Mouse (Mus musculus): Measurements from ENCODE around the gene Pspn. TPM values are rescaled to one million over a fixed set of nuclear protein-coding genes. Genes with fewer than 3 reads are reported as not detected.

Pspn gene
- polyA plus RNA-seq, 1 experiment from 2014 or later = not detected

DNA sequence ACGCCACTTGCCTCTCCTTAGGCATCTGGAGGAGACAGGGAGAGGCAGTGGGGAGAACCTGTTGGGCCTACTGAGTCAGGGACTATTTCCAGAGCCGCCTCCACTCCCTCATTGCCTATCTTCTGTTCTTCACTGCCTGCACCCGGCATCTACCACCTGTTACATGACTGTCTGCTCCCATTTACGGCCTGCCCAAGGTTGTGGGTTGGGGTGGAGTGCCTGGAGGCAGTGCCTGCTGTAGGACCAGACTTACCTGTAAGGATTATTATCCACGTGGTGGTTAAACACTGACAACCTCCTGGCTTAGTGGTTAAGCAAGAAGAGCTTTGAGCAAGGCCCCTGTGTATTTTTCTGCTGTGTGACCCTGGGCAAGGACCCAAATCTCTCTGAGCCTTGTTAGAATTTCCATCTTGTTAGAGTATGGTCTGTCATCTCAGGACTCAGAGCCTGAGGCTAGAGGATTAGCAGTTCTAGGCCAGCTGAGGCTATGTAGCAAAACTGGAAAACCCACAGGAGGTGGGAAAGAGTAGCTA is 25.0 kb downstream of the Pspn start:
- no peak overlapping the region for H3K27ac ChIP-seq (replicated peaks in 1 of 2; ENCODE audit: control insufficient read depth in 1 of 2, insufficient read depth in 1 of 2, low read depth in 2 of 2, low read length in 2 of 2)
- H3K27me3 ChIP-seq (ENCODE audit: control insufficient read depth, insufficient read depth, low read length) = 0 out of 2 replicates have a peak, but pooled peaks cover under 1% of the 10 kb centered on the region
- H3K4me1 ChIP-seq (ENCODE audit: control insufficient read depth in 2 of 2, insufficient read depth in 2 of 2, low read length in 2 of 2) = no peaks in the 10 kb centered on the region
- 72% methylated on average over 5 of the region's 5 CpGs for WGBS
- H3K9me3 ChIP-seq (ENCODE audit: control insufficient read depth, low read length) = no peaks in the 10 kb centered on the region
- H3K4me2 ChIP-seq (ENCODE audit: low read length) = no peak overlapping the region
- ATAC-seq (ENCODE audit: insufficient number of reproducible peaks, insufficient read depth, low FRiP score, low read depth) = no peak
- no peak overlapping the region for H3K4me3 ChIP-seq (ENCODE audit: control insufficient read depth in 1 of 2, insufficient read depth in 1 of 2, low read depth in 1 of 2, low read length in 2 of 2)
- H3K36me3 ChIP-seq (ENCODE audit: control insufficient read depth, insufficient read depth, low read length) = no peaks in the 10 kb centered on the region
- no peak overlapping the region for H3K9ac ChIP-seq (ENCODE audit: low read length)

DNA sequence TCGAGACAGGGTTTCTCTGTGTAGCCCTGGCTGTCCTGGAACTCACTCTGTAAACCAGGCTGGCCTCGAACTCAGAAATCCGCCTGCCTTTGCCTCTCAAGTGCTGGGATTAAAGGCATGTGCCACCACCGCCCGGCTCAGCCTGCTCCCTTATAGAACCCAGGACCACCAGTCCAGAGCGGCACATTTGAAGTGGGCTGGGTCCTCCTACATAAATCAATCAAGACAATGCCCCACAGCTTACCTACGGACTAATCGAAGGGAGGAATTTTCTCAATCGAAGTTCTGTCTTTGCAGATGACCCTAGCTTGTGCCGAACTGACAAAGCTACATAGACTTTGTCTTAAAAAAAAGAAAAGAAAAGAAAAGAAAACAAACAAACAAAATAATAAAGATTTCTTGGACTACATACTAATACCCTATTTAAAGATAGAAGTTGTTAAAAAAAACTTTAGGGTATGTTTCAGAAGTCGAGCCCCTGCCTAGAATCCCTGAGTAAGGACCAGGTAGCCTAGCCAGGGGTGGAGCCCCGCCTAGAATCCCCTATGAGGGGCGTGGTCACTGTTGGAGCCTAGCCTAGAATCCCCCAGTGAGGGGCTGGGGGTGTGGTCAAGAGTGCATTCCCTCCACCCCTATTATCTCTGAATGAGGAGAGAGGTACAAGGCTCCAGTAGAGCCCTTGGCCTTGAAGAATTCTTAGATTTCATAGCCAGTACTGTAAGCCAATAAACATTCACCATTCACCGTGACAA is 25.7 kb downstream of the Pspn start:
- no peak for ATAC-seq (ENCODE audit: insufficient number of reproducible peaks, insufficient read depth, low FRiP score, low read depth)
- no peaks in the 10 kb centered on the region for H3K4me1 ChIP-seq (ENCODE audit: control insufficient read depth in 2 of 2, insufficient read depth in 2 of 2, low read length in 2 of 2)
- no peak overlapping the region for H3K27ac ChIP-seq (replicated peaks in 1 of 2; ENCODE audit: control insufficient read depth in 1 of 2, insufficient read depth in 1 of 2, low read depth in 2 of 2, low read length in 2 of 2)
- WGBS = 60% methylated on average over 13 of the region's 14 CpGs
- H3K4me3 ChIP-seq (ENCODE audit: control insufficient read depth in 1 of 2, insufficient read depth in 1 of 2, low read depth in 1 of 2, low read length in 2 of 2) = no peak overlapping the region
- H3K27me3 ChIP-seq (ENCODE audit: control insufficient read depth, insufficient read depth, low read length) = peaks cover 6% of the 10 kb centered on the region; the same call in 1 of the 2 replicates
- no peak overlapping the region for H3K9ac ChIP-seq (ENCODE audit: low read length)
- no peaks in the 10 kb centered on the region for H3K36me3 ChIP-seq (ENCODE audit: control insufficient read depth, insufficient read depth, low read length)
- H3K9me3 ChIP-seq (ENCODE audit: control insufficient read depth, low read length) = no peaks in the 10 kb centered on the region
- H3K4me2 ChIP-seq (ENCODE audit: low read length) = no peak overlapping the region

DNA sequence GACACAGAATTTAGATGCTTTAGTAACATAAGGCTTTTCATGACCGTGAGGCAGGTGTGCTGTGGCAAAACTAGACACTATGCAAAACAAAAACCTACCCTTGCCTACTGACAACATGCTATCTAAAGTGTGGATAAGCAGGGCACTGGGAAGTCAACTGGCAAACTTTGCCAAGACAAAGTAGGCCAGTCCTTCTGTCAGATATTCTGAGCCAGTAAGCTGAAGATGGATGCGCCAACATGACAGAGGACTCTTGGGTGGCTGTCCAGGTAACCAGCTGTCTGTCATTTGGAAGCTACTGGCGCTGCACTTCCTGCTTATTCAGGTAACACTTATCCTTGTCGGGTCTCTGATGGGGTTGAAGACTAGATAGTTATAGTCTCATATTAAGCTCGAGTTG is 29.7 kb downstream of the Pspn start:
- Histone ChIP-seq H3K4me3 (ENCODE audit: control insufficient read depth in 1 of 2, insufficient read depth in 1 of 2, low read depth in 1 of 2, low read length in 2 of 2) (no peak overlapping the region), H3K4me2 (ENCODE audit: low read length) (no peak overlapping the region), H3K36me3 (ENCODE audit: control insufficient read depth, insufficient read depth, low read length) (no peaks in the 10 kb centered on the region), H3K9me3 (ENCODE audit: control insufficient read depth, low read length) (no peaks in the 10 kb centered on the region), H3K27ac (replicated peaks in 1 of 2; ENCODE audit: control insufficient read depth in 1 of 2, insufficient read depth in 1 of 2, low read depth in 2 of 2, low read length in 2 of 2) (no peak overlapping the region), H3K27me3 (ENCODE audit: control insufficient read depth, insufficient read depth, low read length) (peaks cover 12% of the 10 kb centered on the region; the same call in 1 of the 2 replicates), H3K9ac (ENCODE audit: low read length) (no peak overlapping the region), H3K4me1 (ENCODE audit: control insufficient read depth in 2 of 2, insufficient read depth in 2 of 2, low read length in 2 of 2) (no peaks in the 10 kb centered on the region)
- WGBS = 57% methylated on average over 5 of the region's 5 CpGs
- ATAC-seq (ENCODE audit: insufficient number of reproducible peaks, insufficient read depth, low FRiP score, low read depth) = no peak

DNA sequence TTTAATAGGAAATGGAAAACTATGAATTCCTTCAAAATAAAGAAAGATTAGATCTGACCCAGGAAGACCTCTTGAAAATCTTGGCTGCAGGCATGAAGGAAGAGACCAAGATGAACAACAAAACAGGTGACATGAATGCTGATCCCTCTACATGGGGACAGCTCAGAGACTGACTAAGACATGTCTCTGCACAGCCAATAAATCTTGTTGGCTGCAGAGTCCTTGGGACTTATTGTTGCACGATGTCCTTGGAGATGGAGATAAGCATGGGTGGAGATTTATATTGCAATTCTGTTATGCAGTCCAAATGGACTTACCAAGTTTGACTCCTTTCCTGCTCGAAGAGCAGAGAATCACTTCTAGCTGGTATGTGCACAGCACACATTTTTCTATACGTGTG is 30.5 kb downstream of the Pspn start:
- no peak overlapping the region for H3K27ac ChIP-seq (replicated peaks in 1 of 2; ENCODE audit: control insufficient read depth in 1 of 2, insufficient read depth in 1 of 2, low read depth in 2 of 2, low read length in 2 of 2)
- H3K9me3 ChIP-seq (ENCODE audit: control insufficient read depth, low read length) = no peaks in the 10 kb centered on the region
- peaks cover 12% of the 10 kb centered on the region; the same call in 1 of the 2 replicates for H3K27me3 ChIP-seq (ENCODE audit: control insufficient read depth, insufficient read depth, low read length)
- no peak overlapping the region for H3K9ac ChIP-seq (ENCODE audit: low read length)
- H3K4me1 ChIP-seq (ENCODE audit: control insufficient read depth in 2 of 2, insufficient read depth in 2 of 2, low read length in 2 of 2) = no peaks in the 10 kb centered on the region
- H3K4me2 ChIP-seq (ENCODE audit: low read length) = no peak overlapping the region
- WGBS = 59% methylated on average over 3 of the region's 3 CpGs
- H3K4me3 ChIP-seq (ENCODE audit: control insufficient read depth in 1 of 2, insufficient read depth in 1 of 2, low read depth in 1 of 2, low read length in 2 of 2) = no peak overlapping the region
- H3K36me3 ChIP-seq (ENCODE audit: control insufficient read depth, insufficient read depth, low read length) = no peaks in the 10 kb centered on the region
- no peak for ATAC-seq (ENCODE audit: insufficient number of reproducible peaks, insufficient read depth, low FRiP score, low read depth)

DNA sequence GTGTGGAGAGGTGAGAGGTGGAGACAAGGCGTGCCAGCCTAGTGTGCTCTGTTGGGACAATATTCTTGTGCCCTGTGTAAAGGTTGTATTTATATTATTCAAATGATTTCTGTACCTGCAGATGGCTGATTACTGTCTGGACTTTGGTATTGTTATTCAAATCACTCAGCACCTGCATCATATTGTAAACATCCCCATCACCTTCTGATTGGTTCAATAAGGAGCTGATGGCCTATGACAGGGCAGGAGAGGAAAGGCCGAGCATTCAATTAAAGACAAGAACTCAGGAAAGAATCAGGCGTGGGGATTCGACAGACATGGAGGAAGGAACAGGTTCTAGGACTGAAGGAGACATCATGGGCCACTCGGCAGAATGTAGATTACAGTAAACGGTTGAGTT is 36.2 kb downstream of the Pspn start:
- Histone ChIP-seq H3K4me2 (ENCODE audit: low read length) (no peak overlapping the region), H3K4me1 (ENCODE audit: control insufficient read depth in 2 of 2, insufficient read depth in 2 of 2, low read length in 2 of 2) (no peaks in the 10 kb centered on the region), H3K9ac (ENCODE audit: low read length) (no peak overlapping the region), H3K4me3 (ENCODE audit: control insufficient read depth in 1 of 2, insufficient read depth in 1 of 2, low read depth in 1 of 2, low read length in 2 of 2) (no peak overlapping the region), H3K27me3 (ENCODE audit: control insufficient read depth, insufficient read depth, low read length) (0 out of 2 replicates have a peak, but pooled peaks cover 5% of the 10 kb centered on the region), H3K27ac (replicated peaks in 1 of 2; ENCODE audit: control insufficient read depth in 1 of 2, insufficient read depth in 1 of 2, low read depth in 2 of 2, low read length in 2 of 2) (no peak overlapping the region), H3K9me3 (ENCODE audit: control insufficient read depth, low read length) (no peaks in the 10 kb centered on the region), H3K36me3 (ENCODE audit: control insufficient read depth, insufficient read depth, low read length) (no peaks in the 10 kb centered on the region)
- no peak for ATAC-seq (ENCODE audit: insufficient number of reproducible peaks, insufficient read depth, low FRiP score, low read depth)
- WGBS = 67% methylated on average over 6 of the region's 6 CpGs

DNA sequence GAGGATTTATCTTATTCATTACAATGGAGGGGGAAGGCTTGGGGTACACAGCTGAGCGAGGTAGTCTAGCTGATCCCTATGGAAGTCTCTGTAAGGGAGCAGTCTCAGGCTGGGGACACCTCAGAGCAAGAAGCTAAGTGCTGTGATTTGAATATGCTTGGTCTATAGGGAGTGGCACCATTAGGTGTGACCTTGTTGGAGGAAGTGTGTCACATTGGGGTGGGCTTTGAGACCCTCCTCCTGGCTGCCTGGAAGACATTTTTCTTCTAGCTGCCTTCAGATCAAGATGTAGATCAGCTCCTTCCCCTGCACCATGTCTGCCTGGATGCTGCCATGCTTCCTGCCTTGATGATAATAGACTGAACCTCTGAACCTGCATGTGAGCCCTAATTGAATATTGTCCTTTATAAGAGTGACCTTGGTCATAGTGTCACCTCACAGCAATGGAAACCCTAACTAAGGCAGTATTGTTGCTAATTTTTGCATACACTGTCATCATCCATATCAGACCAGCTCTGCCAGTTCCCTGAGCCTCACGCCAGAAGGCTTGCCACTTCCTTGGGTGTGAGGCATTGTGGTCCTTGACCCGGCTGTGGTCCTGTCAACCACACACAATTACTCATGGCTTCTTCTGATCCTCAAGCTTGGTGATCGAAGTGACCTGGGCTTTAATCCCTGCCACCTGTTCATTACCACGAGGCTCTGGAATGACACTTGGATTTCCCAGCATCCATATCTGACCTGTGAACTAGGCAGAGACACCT is 37.0 kb downstream of the Pspn start:
- 0 out of 2 replicates have a peak, but pooled peaks cover 5% of the 10 kb centered on the region for H3K27me3 ChIP-seq (ENCODE audit: control insufficient read depth, insufficient read depth, low read length)
- 66% methylated on average over 5 of the region's 5 CpGs for whole genome bisulfite sequencing

DNA sequence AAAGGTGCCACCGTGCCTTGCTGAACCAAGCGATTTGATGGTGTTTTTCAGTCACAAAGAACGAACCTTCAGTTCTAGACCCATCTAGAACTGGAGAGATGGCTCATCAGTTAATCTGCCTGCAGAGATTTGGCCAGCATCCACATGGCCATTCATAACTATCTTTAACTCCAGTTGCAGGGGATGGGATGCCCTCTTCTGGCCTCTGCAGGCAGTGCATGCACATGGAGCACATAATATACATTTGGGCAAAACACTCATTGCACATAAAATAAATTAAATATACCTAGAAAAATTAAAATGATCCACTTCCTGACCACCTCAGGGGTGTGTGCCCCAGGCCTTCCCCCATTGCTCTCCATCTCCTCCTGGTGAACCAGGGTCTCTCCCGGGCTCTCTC is 37.9 kb downstream of the Pspn start:
- Histone ChIP-seq H3K9me3 (ENCODE audit: control insufficient read depth, low read length) (no peaks in the 10 kb centered on the region), H3K27ac (replicated peaks in 1 of 2; ENCODE audit: control insufficient read depth in 1 of 2, insufficient read depth in 1 of 2, low read depth in 2 of 2, low read length in 2 of 2) (no peak overlapping the region), H3K27me3 (ENCODE audit: control insufficient read depth, insufficient read depth, low read length) (0 out of 2 replicates have a peak, but pooled peaks cover 5% of the 10 kb centered on the region), H3K4me1 (ENCODE audit: control insufficient read depth in 2 of 2, insufficient read depth in 2 of 2, low read length in 2 of 2) (no peaks in the 10 kb centered on the region), H3K4me3 (ENCODE audit: control insufficient read depth in 1 of 2, insufficient read depth in 1 of 2, low read depth in 1 of 2, low read length in 2 of 2) (no peak overlapping the region), H3K9ac (ENCODE audit: low read length) (no peak overlapping the region), H3K36me3 (ENCODE audit: control insufficient read depth, insufficient read depth, low read length) (no peaks in the 10 kb centered on the region), H3K4me2 (ENCODE audit: low read length) (no peak overlapping the region)
- WGBS = 91% methylated on average over 4 of the region's 4 CpGs
- ATAC-seq (ENCODE audit: insufficient number of reproducible peaks, insufficient read depth, low FRiP score, low read depth) = no peak

More for the DNA sequence above, 37.0 kb downstream of the Pspn start:
- Histone ChIP-seq H3K9ac (ENCODE audit: low read length) (no peak overlapping the region), H3K4me1 (ENCODE audit: control insufficient read depth in 2 of 2, insufficient read depth in 2 of 2, low read length in 2 of 2) (no peaks in the 10 kb centered on the region), H3K27ac (replicated peaks in 1 of 2; ENCODE audit: control insufficient read depth in 1 of 2, insufficient read depth in 1 of 2, low read depth in 2 of 2, low read length in 2 of 2) (no peak overlapping the region), H3K36me3 (ENCODE audit: control insufficient read depth, insufficient read depth, low read length) (no peaks in the 10 kb centered on the region), H3K9me3 (ENCODE audit: control insufficient read depth, low read length) (no peaks in the 10 kb centered on the region), H3K4me3 (ENCODE audit: control insufficient read depth in 1 of 2, insufficient read depth in 1 of 2, low read depth in 1 of 2, low read length in 2 of 2) (no peak overlapping the region), H3K4me2 (ENCODE audit: low read length) (no peak overlapping the region)
- ATAC-seq (ENCODE audit: insufficient number of reproducible peaks, insufficient read depth, low FRiP score, low read depth) = no peak
